Mouse (Mus musculus): Measurements from ENCODE around the gene Foxb1. TPM values are rescaled to one million over a fixed set of nuclear protein-coding genes. Genes with fewer than 3 reads are reported as not detected.
A peak's percentile ranks its signal among the peaks of the same experiment; 100 is the strongest.

Gene Foxb1
- total RNA-seq, 1 experiment from 2014 or later = not detected

DNA sequence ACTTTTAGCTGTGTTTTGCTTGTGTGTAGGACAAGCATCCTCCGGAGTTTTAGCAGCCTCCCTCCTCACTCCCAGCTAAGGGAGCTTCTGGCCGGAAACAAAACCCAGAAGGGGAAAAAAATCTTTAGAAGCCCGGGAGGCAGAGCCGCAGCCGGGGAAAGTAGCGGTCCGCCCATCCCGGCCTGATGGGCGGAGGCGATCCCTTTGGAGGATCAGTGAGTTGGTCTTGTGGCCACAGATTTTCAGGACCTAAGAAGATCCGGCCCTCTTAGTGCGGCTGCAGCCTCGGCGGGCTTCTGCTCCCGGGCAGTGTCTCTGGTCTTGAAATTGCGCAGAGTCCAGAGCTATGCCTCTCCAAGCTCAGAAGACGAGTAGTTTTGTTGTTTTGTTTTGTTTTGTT is 2.2 kb downstream of the Foxb1 start:
- ATAC-seq (replicated peaks; ENCODE audit: low read depth, poor library complexity, severe bottlenecking) = no peak

DNA sequence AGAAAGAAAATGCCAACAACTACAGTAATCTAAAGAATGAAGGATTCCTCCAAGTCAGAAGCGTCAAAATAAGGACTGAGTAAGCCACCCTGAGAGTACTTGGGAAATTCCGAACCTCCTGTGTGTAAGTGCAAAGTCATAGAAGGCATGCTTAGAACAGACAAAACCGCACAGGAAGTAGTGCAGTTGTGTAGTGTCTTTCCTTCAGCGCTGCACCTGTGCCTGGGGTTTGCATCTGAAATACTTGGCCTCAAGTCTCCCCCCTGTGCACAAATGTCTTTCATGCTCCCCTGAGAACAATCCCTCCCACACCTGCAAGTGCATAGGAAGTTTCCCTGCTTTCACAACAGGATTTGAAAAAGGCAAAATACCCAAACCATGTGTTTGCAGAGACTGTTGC is 3.5 kb downstream of the Foxb1 start:
- peak; percentile 60 for ATAC-seq (replicated peaks; ENCODE audit: low read depth, poor library complexity, severe bottlenecking)

DNA sequence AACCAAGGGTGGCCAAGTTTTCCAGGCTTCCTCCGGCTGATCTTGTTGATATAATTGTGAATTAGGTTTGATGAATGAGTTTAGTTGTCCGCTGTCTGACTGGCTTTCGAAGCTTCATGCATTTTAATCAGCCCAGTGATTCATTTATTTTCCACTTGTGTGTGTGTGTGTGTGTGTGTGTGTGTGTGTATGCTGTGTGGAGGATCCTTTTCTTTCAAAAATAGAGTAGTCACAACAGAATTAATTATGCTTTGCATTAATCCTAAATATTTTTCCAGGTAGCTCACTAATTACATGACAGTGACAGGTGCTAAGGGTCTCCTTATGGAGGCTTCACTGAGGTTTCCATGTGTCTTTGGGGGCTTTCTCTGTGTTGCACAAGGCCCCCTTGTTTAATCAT is 4.3 kb downstream of the Foxb1 start:
- ATAC-seq (replicated peaks; ENCODE audit: low read depth, poor library complexity, severe bottlenecking) = no peak

DNA sequence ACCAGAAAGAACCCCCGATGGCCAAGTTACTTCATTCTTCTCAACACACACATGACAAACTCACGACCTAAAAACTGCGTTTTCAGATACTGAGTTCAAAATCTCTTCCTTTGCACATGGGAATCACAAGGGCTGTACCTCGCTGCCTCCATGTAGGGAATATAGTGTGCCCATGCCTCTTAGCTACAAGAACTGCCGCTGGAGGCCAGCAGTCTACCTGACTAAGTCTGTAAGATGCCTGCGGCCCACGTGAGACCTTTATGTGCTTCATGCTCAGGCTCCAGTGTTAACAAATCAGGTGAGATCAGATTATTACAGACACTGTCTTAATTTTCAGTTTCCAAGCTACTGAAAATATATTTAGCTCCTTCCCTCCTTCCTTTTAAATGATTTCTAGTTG is 4.7 kb downstream of the Foxb1 start:
- no peak for ATAC-seq (replicated peaks; ENCODE audit: low read depth, poor library complexity, severe bottlenecking)

DNA sequence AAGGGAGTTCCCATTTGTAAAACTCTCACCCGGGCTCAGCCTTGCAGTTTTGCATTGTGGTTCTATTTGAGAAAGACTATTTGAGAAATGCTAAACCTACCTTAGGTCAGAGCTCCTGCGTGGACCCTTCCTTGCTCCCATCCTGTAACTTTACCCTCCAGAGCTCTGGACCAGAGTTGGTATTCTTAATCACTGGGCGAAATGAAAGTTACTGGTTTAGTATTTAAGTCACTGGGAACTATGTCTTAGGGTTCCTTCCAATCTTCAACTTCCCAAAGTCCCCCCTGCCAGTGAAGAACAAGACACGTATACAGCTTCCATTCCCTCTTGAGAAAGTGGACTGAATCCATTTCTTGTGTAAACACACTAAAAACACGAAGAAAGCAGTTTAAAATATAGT is 5.6 kb downstream of the Foxb1 start:
- ATAC-seq (replicated peaks; ENCODE audit: low read depth, poor library complexity, severe bottlenecking) = no peak

DNA sequence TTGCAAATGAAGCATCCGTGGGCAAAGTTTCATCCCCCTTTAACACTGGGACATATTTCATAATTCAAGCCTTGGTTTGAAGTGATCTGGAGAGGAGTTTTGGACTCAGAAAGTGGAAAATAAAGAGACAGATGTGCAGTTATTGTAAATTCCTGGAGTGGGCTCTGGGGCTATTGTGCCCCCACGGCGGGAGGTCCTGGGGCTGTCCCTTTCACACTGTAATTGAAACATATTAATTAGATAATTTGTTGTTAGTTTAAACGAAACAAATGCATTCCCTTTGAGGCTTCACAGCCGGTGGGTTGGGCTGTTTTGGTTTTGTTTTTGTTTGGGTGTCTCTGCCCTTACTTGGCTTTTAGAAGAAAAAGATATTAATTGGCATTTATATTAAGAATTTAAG is 6.0 kb downstream of the Foxb1 start:
- no peak for ATAC-seq (replicated peaks; ENCODE audit: low read depth, poor library complexity, severe bottlenecking)

DNA sequence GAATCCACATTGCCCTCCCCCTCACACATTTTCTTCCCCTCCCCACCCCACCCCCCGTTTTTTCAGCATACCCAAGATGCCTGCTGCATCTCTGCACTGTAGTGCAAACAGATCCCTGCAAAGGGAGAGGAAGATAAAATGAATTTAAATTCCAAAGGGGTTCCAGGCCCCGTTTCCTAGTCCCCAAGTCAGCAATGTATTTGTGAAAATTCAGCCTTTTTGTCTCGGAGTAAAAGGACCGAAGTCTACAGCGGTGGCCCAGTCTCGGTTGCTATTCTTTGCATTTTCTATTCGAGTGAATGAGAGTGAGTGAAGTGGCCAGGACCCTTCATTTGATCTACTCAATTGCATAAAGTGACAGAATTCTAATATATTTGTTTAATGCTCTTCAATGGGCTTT is 6.4 kb downstream of the Foxb1 start:
- ATAC-seq (replicated peaks; ENCODE audit: low read depth, poor library complexity, severe bottlenecking) = no peak

DNA sequence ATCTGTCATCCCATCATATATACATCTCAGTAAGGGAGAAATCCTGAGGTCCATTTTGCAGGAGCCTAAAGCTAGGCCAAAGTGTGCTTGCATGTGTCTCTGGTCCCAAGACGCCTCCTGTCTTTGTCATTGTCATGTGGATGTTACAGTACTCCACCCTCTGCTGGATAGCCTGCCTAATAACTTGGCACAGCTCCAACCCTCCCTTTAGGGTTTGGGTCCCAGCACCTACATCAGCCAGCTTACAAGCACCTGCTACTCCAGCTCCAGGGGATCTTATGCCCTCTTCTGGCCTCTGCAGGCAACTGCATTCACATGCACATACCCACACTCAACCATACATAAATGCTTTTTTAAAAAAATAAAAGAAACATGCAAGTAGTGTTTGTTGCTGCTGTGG is 12.8 kb downstream of the Foxb1 start:
- no peak for ATAC-seq (replicated peaks; ENCODE audit: low read depth, poor library complexity, severe bottlenecking)

DNA sequence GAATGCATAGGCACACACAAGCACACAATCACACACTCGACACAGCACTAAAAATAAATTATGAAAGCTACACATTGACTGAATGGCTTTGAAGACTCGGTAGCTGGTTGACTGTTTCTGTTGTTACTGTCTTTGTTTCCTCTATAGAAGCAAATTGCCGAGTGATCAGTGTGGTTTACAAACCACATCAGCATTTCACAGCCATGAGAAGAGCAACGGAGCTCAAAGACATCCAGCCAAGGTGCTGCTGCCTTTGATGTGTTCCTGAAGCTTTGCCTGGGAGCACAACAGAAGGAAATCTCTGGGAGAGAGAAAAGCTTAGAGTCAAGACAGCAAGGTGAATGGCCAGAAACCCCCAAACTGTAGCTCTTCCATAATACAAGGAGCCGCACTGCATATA is 32.0 kb downstream of the Foxb1 start:
- ATAC-seq (replicated peaks; ENCODE audit: low read depth, poor library complexity, severe bottlenecking) = no peak

DNA sequence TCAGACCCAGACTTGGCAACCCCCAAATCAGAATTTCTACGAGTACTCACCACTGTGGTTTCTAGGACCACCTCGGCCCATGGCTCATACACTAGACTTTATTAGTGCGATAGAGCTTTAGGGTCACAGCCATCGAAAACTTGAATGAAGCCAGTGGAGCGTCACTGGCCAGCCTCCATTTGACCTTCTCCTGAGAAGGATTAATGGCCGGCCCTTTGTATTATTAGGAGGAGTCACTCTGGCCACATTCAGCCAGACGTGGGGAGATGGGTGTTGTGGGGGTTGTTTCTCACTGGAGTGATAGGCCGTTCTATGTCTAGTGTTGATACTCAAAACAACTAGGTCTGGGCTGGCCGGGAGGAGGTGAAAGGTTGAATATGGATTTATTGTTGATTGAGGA is 42.3 kb downstream of the Foxb1 start:
- no peak for ATAC-seq (replicated peaks; ENCODE audit: low read depth, poor library complexity, severe bottlenecking)

DNA sequence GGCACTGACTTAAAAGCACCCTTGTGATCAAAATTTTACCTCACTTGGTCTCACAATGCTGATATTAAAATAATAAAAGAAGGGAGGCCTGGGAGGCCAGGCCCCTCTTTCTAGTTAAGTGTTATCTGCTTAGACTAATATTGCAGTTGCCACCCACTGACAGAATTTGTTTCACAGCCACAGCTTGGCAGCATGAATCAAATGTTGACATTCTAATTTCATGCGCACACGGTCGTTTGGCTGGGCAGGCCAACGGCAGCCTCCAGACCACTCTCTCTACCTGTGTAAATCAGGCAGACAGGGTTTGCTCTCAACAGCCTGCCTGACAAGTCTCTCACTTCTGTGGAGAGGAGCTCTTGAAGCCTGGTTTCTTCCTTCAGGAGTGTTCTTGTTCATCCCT is 44.4 kb downstream of the Foxb1 start:
- ATAC-seq (replicated peaks; ENCODE audit: low read depth, poor library complexity, severe bottlenecking) = no peak

DNA sequence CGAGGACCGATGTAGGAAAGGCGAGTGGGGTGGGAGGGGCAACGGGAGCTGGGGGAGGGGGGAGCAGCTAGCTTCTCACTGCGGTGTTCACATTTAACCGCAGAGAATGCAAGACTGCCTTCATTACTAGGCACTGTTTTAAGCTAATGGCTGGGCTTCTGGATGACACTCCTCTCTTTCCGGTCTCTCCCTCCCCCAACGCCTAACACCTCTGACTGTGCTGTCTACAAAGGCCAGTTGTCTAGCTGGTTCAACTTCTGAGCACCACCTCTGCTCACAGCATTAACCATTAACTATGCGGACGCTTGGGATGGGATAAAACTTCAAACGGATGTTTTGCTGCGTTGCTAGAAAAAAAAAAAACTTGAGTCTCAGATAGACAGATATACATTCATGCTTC is 45.3 kb downstream of the Foxb1 start:
- ATAC-seq (replicated peaks; ENCODE audit: low read depth, poor library complexity, severe bottlenecking) = peak; percentile 66

DNA sequence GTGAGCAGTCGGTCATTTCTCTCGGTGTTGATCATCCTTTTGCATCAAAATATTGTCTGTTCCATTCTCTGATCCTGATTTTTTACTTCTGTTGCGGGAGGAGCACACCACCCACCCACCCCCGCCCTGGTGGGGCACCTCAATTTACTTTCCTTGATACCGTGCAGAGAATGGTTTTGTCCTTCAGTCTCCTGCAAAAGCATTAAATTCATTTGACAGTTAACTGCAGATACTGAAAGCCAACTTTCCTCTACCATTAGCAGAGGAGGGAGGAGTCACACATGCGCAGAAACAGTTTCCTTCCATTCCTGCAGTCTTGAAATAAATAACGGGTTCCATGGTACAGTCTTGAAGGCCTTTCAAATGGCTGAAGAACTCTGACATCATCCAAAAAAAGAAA is 46.4 kb downstream of the Foxb1 start:
- no peak for ATAC-seq (replicated peaks; ENCODE audit: low read depth, poor library complexity, severe bottlenecking)

DNA sequence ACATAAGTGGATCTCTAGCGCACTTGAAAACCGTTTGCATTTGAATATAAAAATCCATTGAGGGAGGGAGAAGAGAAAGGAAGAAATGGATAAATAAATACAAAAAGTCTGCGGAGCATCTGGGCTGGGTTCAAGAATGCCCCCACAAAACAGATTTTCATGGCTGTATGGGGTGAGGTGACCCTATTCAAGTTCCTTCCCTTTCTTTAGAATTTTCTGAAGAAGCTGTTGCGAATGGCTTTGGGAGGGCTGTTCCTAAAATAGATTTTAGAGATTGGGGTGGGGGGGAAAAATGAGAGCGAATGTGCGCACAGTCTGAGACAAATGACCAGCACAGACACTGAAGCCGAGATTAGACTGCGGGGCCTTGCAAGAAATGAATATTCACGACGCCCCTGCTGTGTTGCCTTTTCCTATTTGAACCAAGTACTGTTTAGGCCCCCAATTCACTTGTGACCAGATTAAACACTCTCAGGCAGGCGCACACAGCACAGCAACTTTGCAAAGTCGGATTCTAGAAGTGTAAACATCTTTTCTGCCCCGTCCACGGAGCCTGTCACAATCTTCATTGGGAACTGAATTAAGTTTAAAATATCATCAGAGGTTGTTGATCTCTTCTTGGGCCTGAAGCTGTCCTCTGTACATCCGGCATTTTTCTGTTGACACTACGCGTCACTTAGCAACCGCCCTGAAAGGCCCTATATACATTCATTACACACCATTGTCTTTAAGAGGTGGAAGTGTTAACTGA is 47.0 kb downstream of the Foxb1 start:
- ATAC-seq (replicated peaks; ENCODE audit: low read depth, poor library complexity, severe bottlenecking) = no peak

DNA sequence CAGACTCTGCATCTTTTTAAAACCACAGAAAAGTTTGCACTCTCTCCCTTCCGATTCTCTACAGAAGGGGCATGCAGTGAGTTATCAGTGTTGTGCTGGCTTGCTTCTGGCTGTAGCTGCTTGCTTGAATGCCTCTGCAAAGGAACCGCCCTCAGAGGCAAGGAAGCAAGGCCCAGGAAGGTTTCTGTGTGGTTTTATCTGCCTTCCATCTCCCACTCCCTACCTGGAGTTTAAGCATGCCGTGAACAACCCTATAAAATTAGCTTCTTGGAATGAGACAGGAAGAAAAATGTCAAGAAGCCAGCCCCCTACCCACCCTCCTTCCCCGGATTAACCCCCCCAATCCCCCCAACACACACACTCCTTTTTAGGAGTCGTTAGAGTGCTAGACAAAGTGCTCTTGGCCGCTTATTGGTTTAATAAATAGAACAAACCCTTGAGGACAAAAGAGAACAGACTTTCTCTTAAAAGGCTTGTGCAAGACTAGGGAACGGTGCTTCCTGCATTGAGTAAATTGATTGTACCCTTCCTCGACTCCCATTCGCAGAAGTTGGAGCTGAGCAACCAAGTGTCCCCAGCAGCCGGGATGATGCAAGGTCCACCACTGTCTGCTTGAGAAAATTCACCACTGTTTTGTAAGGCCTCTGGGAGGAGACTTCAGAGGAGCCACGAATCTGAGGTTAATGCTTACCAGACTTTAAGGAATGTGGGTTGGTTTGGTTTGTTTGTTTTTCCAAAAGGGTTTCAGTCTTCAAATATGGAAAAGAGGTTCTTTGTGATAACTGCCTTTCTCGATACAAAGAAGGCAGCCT is 47.8 kb downstream of the Foxb1 start:
- ATAC-seq (replicated peaks; ENCODE audit: low read depth, poor library complexity, severe bottlenecking) = peak; percentile 36; the same call in 1 of the 2 replicates

Other genes with a start within 250 kb of the Foxb1 start
- gene Bnip2, start 228.5 kb upstream of the Foxb1 start, total RNA-seq (2017) = 127 and 129 TPM in 2 replicates

Data from common myeloid progenitor, adult 5-6 weeks (primary cell).